Mouse (Mus musculus) testis, adult 2 months (tissue): ENCODE data around the gene Osbpl7.

Experiments used
- CTCF ChIP-seq: fragments of 200-500 bp; IDR thresholded peaks from 2 replicates; pipeline ENCODE4 v1.5.1; 2012; ENCODE audit warnings: low read depth, mild to moderate bottlenecking, inconsistent platforms, low read length, moderate library complexity; ENCODE audit not compliant: control insufficient read depth, insufficient read depth, insufficient replicate concordance
- POLR2A ChIP-seq: fragments of 200-500 bp; IDR thresholded peaks from 2 replicates; pipeline ENCODE4 v1.6.1; 2012; ENCODE audit warnings: low read depth, mild to moderate bottlenecking, inconsistent platforms, low read length, moderate library complexity; ENCODE audit not compliant: control insufficient read depth

GRCm38 (mm10) chr11:97083401-97084140 is 33.1 kb downstream of the Osbpl7 start:
- TF ChIP-seq CTCF, result no peak
- no peak for TF ChIP-seq POLR2A
